Mouse (Mus musculus): ENCODE results near the gene Ptprm. TPM values are rescaled to one million over a fixed set of nuclear protein-coding genes. Genes with fewer than 3 reads are reported as not detected.

Ptprm gene
- polyA plus RNA-seq (2015; fragmentation: Nextera tagmentation; extraction: Ambion mirVana): 2.5 and 3.4 TPM in 2 replicates

GRCm38 (mm10) chr17:67354451-67355011 lies at the start of gene Ptprm:
Gene Ptprm, minus strand, starts transcription at chr17:67354457.

